ENCODE assay signal across 8 mouse cellular contexts in the genomic region with DNA sequence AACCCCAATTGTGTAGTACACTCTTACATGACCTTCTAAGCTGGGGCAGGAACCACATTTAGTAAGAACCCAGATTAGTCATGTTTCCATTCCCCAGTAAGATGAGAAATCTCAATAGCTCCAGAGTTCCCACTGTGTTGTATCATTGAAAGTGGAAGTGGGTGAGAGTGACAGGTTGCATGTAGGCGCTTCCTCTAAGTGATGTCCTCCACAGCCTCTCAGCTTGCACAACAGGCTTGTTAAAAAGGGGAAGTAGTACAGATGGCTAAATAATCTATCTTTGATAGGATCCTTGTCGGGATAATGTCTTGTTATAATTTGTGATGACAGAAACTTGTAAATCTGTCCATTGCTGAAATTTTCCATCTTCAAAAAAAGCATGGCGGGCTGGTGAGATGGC. TPM values are rescaled to one million over a fixed set of nuclear protein-coding genes. Genes with fewer than 3 reads are reported as not detected.
DNase-seq lines count a peak whose midpoint lies in the region; ATAC-seq lines count a peak whose summit lies in the region.

No protein-coding gene starts in this region.

- DNase-seq in adrenal gland, postnatal 14 days, result peak; percentile 9
- no peak for DNase-seq in adrenal gland, adult 18-20 months (ENCODE audit: low spot score in 2 of 2)
- peak; percentile 27 for DNase-seq in lung, adult 18-20 months
- no peak for DNase-seq in lung, postnatal 10 days
- peak; percentile 40 to 76 for DNase-seq in monocyte, adult 2 months (ENCODE audit: low read depth in 1 of 2, low spot score in 2 of 2)
- DNase-seq in thymus, postnatal 4 days, result no peak
- DNase-seq in urinary bladder, postnatal 4 days (ENCODE audit: low spot score in 2 of 2), result no peak

- peak; percentile 76 to 93; a peak in 3 of 4 replicates for ATAC-seq in hematopoietic stem cell, adult 5-6 weeks (replicated peaks in 1 of 2; ENCODE audit: insufficient read depth in 1 of 2, low FRiP score in 2 of 2, low TSS enrichment in 1 of 2, low read depth in 1 of 2, poor library complexity in 2 of 2, severe bottlenecking in 2 of 2)

RNA-seq across cellular contexts. Expression of a gene that starts 46.0 kb away (rescaled TPM):
- 44.1 and 70.3 TPM in 2 replicates for total RNA-seq in adrenal gland, postnatal 14 days (2021)
- 1 to 10 TPM; 3.5 to 4.9 TPM for total RNA-seq in adrenal gland, adult 18-20 months (2021)
- not detected in 2 replicates for total RNA-seq in hematopoietic stem cell, adult 5-6 weeks (2017)

Comparison
In these comparisons a context has a peak if more than half of its experiments do, and no peak if none do; other contexts are left out.
1. DNase-seq: peak in adrenal gland, postnatal 14 days (single experiment), lung, adult 18-20 months (2 of 2) and monocyte, adult 2 months (2 of 2); none in adrenal gland, adult 18-20 months (0 of 2), lung, postnatal 10 days (single experiment), thymus, postnatal 4 days (single experiment) and urinary bladder, postnatal 4 days (0 of 2).